Comparison of ENCODE assay signal across 8 mouse cellular contexts in the genomic region with DNA sequence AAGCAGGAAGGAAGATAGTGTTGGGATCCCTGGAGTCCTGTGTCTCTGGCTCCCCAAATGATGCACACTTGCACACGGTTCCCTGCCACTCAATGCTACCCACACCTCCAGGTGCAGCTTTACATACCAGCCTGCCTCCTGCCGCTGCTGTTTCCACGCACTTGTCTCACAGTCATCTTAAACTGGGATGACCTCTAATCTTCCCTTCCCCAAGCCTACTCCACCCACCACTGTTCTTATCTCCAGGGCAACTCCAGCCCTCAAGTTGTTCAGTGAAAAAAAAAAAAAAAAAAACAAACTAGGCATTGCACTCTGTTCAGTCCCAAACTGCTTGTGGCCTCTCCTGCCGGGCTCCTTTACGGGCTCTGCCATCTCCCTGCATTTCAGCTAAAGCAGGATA. TPM values are rescaled to one million over a fixed set of nuclear protein-coding genes. Genes with fewer than 3 reads are reported as not detected.
DNase-seq lines count a peak whose midpoint lies in the region; TF ChIP-seq lines count a peak whose summit lies in the region.

Gene Tmem131, minus strand, starts transcription at position 14 of the 400 bp plus-strand sequence.

- no peak for TF ChIP-seq POLR2A in myocyte (IDR thresholded peaks at IDR 0.05; ENCODE audit: insufficient read length, low read depth)

- H3K36me3 ChIP-seq in myocyte (ENCODE audit: control insufficient read depth, insufficient read depth) = no peaks in the 10 kb centered on the region

- DNase-seq in layer of hippocampus, adult 8-10 months (ENCODE audit: low spot score in 2 of 2) = no peak
- no peak for DNase-seq in layer of hippocampus, adult 9-11 months
- no peak for DNase-seq in adrenal gland, postnatal 36 days
- no peak for DNase-seq in gastrocnemius, postnatal 25 days
- no peak for DNase-seq in left cerebral cortex, postnatal 25 days (ENCODE audit: low spot score in 2 of 2)
- no peak for DNase-seq in right cerebral cortex, postnatal 4 days
- no peak for DNase-seq in lung, postnatal 36 days

- peaks cover 6% of the 10 kb centered on the region for H3K27me3 ChIP-seq in myocyte (ENCODE audit: control insufficient read depth, insufficient read depth, insufficient read length)

- no peak within 1 kb of the TSS for H3K4me2 ChIP-seq in myocyte (ENCODE audit: low read depth)

- intact Hi-C loops in left cerebral cortex, postnatal 25 days (cut with DNase I) = no loop called here

- H3K4me3 ChIP-seq in myocyte = no peak within 1 kb of the TSS

- no peak within 1 kb of the TSS for H3ac ChIP-seq in myocyte (ENCODE audit: control insufficient read depth, insufficient read length)

- H3K79me2 ChIP-seq in myocyte (ENCODE audit: control insufficient read depth, insufficient read depth) = peaks cover 2% of the 10 kb centered on the region

TF ChIP-seq in myocyte, 11 proteins besides CTCF, POLR2A, EP300 and RAD21:
- TF ChIP-seq E2F4 (IDR thresholded peaks at IDR 0.05; ENCODE audit: insufficient read depth) (no peak), MAX (IDR thresholded peaks at IDR 0.05; ENCODE audit: low read depth) (no peak)
TF ChIP-seq in myocyte: peak in this region for 0.

RNA-seq across cellular contexts. Expression of gene Tmem131, which starts in this region (rescaled TPM):
- 10 to 100 TPM; 52.5 to 65.2 (median 58.2) TPM for total RNA-seq in layer of hippocampus, adult 8-10 months (2022)
- total RNA-seq in adrenal gland, postnatal 36 days (2021) = 10 to 100 TPM; 40.1 to 46.7 TPM
- total RNA-seq in gastrocnemius, postnatal 25 days (2021) = 10 to 100 TPM; 22.1 to 25.3 TPM
- total RNA-seq in left cerebral cortex, postnatal 25 days (2021) = 10 to 100 TPM; 53.4 to 55.8 TPM
- 12.2 TPM for polyA plus RNA-seq in myocyte (2012; fragmentation: generic; extraction: Trizol)
